ENCODE assay signal across 9 mouse cellular contexts in the genomic region with DNA sequence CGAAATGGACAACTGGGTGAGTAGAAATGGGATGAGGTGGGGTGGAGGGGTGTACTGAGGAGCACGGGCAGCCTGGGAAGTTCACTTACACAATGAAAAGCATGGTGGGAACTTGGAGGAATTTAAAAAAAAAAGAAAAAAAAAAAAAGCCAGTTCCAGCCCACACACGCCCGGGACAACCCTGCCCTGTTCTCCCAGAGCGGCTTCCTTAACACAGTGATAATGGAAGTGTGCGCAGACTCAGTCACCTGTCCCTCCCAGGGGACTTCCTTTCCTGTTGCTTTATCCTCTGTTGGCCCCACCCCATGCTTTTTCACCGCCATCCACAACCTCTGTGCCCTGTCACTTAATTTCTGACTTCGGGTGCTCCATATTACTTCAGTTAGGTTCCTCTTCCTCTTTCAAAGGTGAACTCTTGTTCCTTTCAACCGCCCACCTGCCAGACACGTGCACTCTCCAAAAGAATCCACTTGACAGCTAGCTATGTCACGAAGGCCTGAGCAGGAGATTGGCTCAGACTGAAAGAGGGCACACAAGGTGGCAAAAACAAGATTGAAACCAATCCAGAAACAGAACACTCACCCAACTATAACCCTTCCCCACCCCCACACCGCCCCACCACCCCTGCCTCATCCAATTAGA. TPM values are rescaled to one million over a fixed set of nuclear protein-coding genes. Genes with fewer than 3 reads are reported as not detected.
DNase-seq lines count a peak whose midpoint lies in the region; ATAC-seq and TF ChIP-seq lines count a peak whose summit lies in the region.
"Had no signal": no experiment of that assay in that cellular context is flagged by ENCODE, and none has a peak within 500 bp of the region (broad histone marks: within the 10 kb centered on the region; RNA-seq: fewer than 3 reads in every experiment).

No protein-coding gene starts in this region.

- 7% methylated on average over 12 of the region's 12 CpGs for WGBS in forebrain, embryonic 10.5 days
- WGBS in forebrain, postnatal 0 days, result 4% methylated on average over 12 of the region's 12 CpGs
- WGBS in hindbrain, embryonic 11.5 days, result 5% methylated on average over 12 of the region's 12 CpGs
- WGBS in midbrain, embryonic 14.5 days, result 9% methylated on average over 12 of the region's 12 CpGs

- peaks cover 10% of the 10 kb centered on the region for H3K36me3 ChIP-seq in forebrain, embryonic 10.5 days (replicated peaks)
- no peaks in the 10 kb centered on the region for H3K36me3 ChIP-seq in forebrain, postnatal 0 days (ENCODE audit: insufficient read depth)
- no peaks in the 10 kb centered on the region for H3K36me3 ChIP-seq in hindbrain, embryonic 11.5 days (ENCODE audit: control insufficient read depth, insufficient read depth, low read length)
- no peaks in the 10 kb centered on the region for H3K36me3 ChIP-seq in midbrain, embryonic 14.5 days (ENCODE audit: control insufficient read depth, insufficient read depth, low read length)

- peaks cover 100% of the 10 kb centered on the region for H3K27me3 ChIP-seq in forebrain, embryonic 10.5 days (ENCODE audit: poor library complexity, severe bottlenecking)
- peaks cover 82% of the 10 kb centered on the region for H3K27me3 ChIP-seq in forebrain, postnatal 0 days (ENCODE audit: insufficient read depth, low read length)
- peaks cover 89% of the 10 kb centered on the region for H3K27me3 ChIP-seq in hindbrain, embryonic 11.5 days (ENCODE audit: control insufficient read depth, insufficient read depth, low read length)
- H3K27me3 ChIP-seq in midbrain, embryonic 14.5 days (ENCODE audit: control insufficient read depth, insufficient read depth, low read length), result peaks cover 94% of the 10 kb centered on the region

- DNase-seq in forebrain, embryonic 10.5 days (ENCODE audit: extremely low spot score, low spot score), result no peak
- no peak for DNase-seq in forebrain, postnatal 0 days
- DNase-seq in A20 (ENCODE audit: low read depth, low spot score), result peak; percentile 39
- peak; percentile 34 for DNase-seq in hindbrain, embryonic 11.5 days (ENCODE audit: low spot score)
- DNase-seq in midbrain, embryonic 14.5 days, result no peak
- no peak for DNase-seq in c-Kit-positive CD71-positive TER-119-positive erythroid progenitor cells, embryonic 14.5 days (ENCODE audit: low spot score)
- no peak for DNase-seq in ovary, postnatal 14 days (ENCODE audit: low spot score)
- no peak for DNase-seq in frontal cortex, postnatal 10 days (ENCODE audit: low spot score in 2 of 2)

- TF ChIP-seq CTCF in forebrain, postnatal 0 days (IDR thresholded peaks at IDR 0.05; ENCODE audit: low read depth), result no peak

- H3K4me1 ChIP-seq in forebrain, embryonic 10.5 days, result peaks cover 77% of the 10 kb centered on the region
- H3K4me1 ChIP-seq in forebrain, postnatal 0 days (ENCODE audit: insufficient read depth), result peaks cover 8% of the 10 kb centered on the region; the same call in 1 of the 2 replicates
- peaks cover 13% of the 10 kb centered on the region for H3K4me1 ChIP-seq in hindbrain, embryonic 11.5 days (replicated peaks; ENCODE audit: control insufficient read depth, insufficient read depth, low read length)
- H3K4me1 ChIP-seq in midbrain, embryonic 14.5 days (ENCODE audit: control insufficient read depth, insufficient read depth, low read length), result peaks cover 27% of the 10 kb centered on the region

- H3K4me3 ChIP-seq in forebrain, embryonic 10.5 days, result peak overlapping the region; percentile 63
- H3K4me3 ChIP-seq in forebrain, postnatal 0 days (ENCODE audit: low read depth, low read length), result no peak overlapping the region
- peak overlapping the region; percentile 43 for H3K4me3 ChIP-seq in hindbrain, embryonic 11.5 days (ENCODE audit: low read depth, low read length)
- H3K4me3 ChIP-seq in midbrain, embryonic 14.5 days (replicated peaks; ENCODE audit: low read depth, low read length), result peak overlapping the region; percentile 44; the same call in 1 of the 2 replicates

- H3K4me2 ChIP-seq in forebrain, postnatal 0 days (ENCODE audit: low read depth), result no peak overlapping the region
- H3K4me2 ChIP-seq in hindbrain, embryonic 11.5 days (replicated peaks; ENCODE audit: low read depth, low read length), result peak overlapping the region; percentile 85; the same call in 1 of the 2 replicates
- peak overlapping the region; percentile 81 for H3K4me2 ChIP-seq in midbrain, embryonic 14.5 days (ENCODE audit: low read length)

- peak overlapping the region; percentile 88 for H3K27ac ChIP-seq in forebrain, embryonic 10.5 days
- H3K27ac ChIP-seq in forebrain, postnatal 0 days (ENCODE audit: low read depth, low read length), result no peak overlapping the region
- H3K27ac ChIP-seq in hindbrain, embryonic 11.5 days (ENCODE audit: low read depth, low read length), result no peak overlapping the region
- H3K27ac ChIP-seq in midbrain, embryonic 14.5 days (replicated peaks; ENCODE audit: low read depth, low read length), result no peak overlapping the region

- H3K9ac ChIP-seq in forebrain, postnatal 0 days, result no peak overlapping the region
- no peak overlapping the region for H3K9ac ChIP-seq in hindbrain, embryonic 11.5 days (ENCODE audit: low read depth, low read length)
- H3K9ac ChIP-seq in midbrain, embryonic 14.5 days (replicated peaks; ENCODE audit: low read length), result no peak overlapping the region; the same call in 1 of the 2 replicates

- no peak for ATAC-seq in forebrain, postnatal 0 days
- ATAC-seq in hindbrain, embryonic 11.5 days (ENCODE audit: low FRiP score), result no peak
- ATAC-seq in midbrain, embryonic 14.5 days (ENCODE audit: low FRiP score, low TSS enrichment), result no peak

- H3K9me3 ChIP-seq in forebrain, embryonic 10.5 days, result no peaks in the 10 kb centered on the region
- H3K9me3 ChIP-seq in forebrain, postnatal 0 days (ENCODE audit: low read length), result no peaks in the 10 kb centered on the region
- H3K9me3 ChIP-seq in hindbrain, embryonic 11.5 days (ENCODE audit: control insufficient read depth, low read length), result no peaks in the 10 kb centered on the region
- no peaks in the 10 kb centered on the region for H3K9me3 ChIP-seq in midbrain, embryonic 14.5 days (ENCODE audit: control insufficient read depth, low read length)

RNA-seq across cellular contexts. Expression of gene Wnt8b, which starts 17.4 kb away (rescaled TPM):
- polyA plus RNA-seq in forebrain, embryonic 10.5 days (2016; fragmentation: Nextera tagmentation; extraction: Ambion mirVana), result 51.3 and 61.0 TPM in 2 replicates
- 0.54 and 2.1 TPM in 2 replicates for total RNA-seq in forebrain, postnatal 0 days (2014; rRNA removed)
- 0.60 and 1.2 TPM in 2 replicates for polyA plus RNA-seq in forebrain, postnatal 0 days (2015; fragmentation: Nextera tagmentation; extraction: Ambion mirVana)
- 0.54 and 0.66 TPM in 2 replicates for polyA plus RNA-seq in hindbrain, embryonic 11.5 days (2014; fragmentation: Nextera tagmentation; extraction: Ambion mirVana)
- polyA plus RNA-seq in midbrain, embryonic 14.5 days (2014; fragmentation: Nextera tagmentation; extraction: Ambion mirVana), result 0.54 and 1.2 TPM in 2 replicates
- total RNA-seq: gastrocnemius, adult 18-20 months had no signal

RNA-seq across cellular contexts. Expression of gene Sec31b, which starts 35.0 kb away (rescaled TPM):
- 0.88 and 1.7 TPM in 2 replicates for polyA plus RNA-seq in forebrain, embryonic 10.5 days (2016; fragmentation: Nextera tagmentation; extraction: Ambion mirVana)
- total RNA-seq in forebrain, postnatal 0 days (2014; rRNA removed), result 0.08 and 0.48 TPM in 2 replicates
- polyA plus RNA-seq in forebrain, postnatal 0 days (2015; fragmentation: Nextera tagmentation; extraction: Ambion mirVana), result 0.10 and 0.15 TPM in 2 replicates
- 0.13 and 0.22 TPM in 2 replicates for polyA plus RNA-seq in hindbrain, embryonic 11.5 days (2014; fragmentation: Nextera tagmentation; extraction: Ambion mirVana)
- polyA plus RNA-seq in midbrain, embryonic 14.5 days (2014; fragmentation: Nextera tagmentation; extraction: Ambion mirVana), result 0.05 and 0.12 TPM in 2 replicates

RNA-seq across cellular contexts. Expression of gene Gm20538, which starts 42.0 kb away (rescaled TPM):
- not detected in 2 replicates for polyA plus RNA-seq in forebrain, embryonic 10.5 days (2016; fragmentation: Nextera tagmentation; extraction: Ambion mirVana)
- not detected in 2 replicates for total RNA-seq in forebrain, postnatal 0 days (2014; rRNA removed)
- not detected in 2 replicates for polyA plus RNA-seq in forebrain, postnatal 0 days (2015; fragmentation: Nextera tagmentation; extraction: Ambion mirVana)
- not detected in 2 replicates for polyA plus RNA-seq in hindbrain, embryonic 11.5 days (2014; fragmentation: Nextera tagmentation; extraction: Ambion mirVana)
- polyA plus RNA-seq in midbrain, embryonic 14.5 days (2014; fragmentation: Nextera tagmentation; extraction: Ambion mirVana), result not detected in 2 replicates
- total RNA-seq: gastrocnemius, adult 18-20 months had no signal

RNA-seq across cellular contexts. Expression of gene Ndufb8, which starts 44.6 kb away (rescaled TPM):
- 595 and 612 TPM in 2 replicates for polyA plus RNA-seq in forebrain, embryonic 10.5 days (2016; fragmentation: Nextera tagmentation; extraction: Ambion mirVana)
- total RNA-seq in forebrain, postnatal 0 days (2014; rRNA removed), result 275 and 424 TPM in 2 replicates
- 691 and 823 TPM in 2 replicates for polyA plus RNA-seq in forebrain, postnatal 0 days (2015; fragmentation: Nextera tagmentation; extraction: Ambion mirVana)
- 463 and 514 TPM in 2 replicates for polyA plus RNA-seq in hindbrain, embryonic 11.5 days (2014; fragmentation: Nextera tagmentation; extraction: Ambion mirVana)
- polyA plus RNA-seq in midbrain, embryonic 14.5 days (2014; fragmentation: Nextera tagmentation; extraction: Ambion mirVana), result 566 and 729 TPM in 2 replicates

RNA-seq across cellular contexts. Expression of gene Hif1an, which starts 52.0 kb away (rescaled TPM):
- polyA plus RNA-seq in forebrain, embryonic 10.5 days (2016; fragmentation: Nextera tagmentation; extraction: Ambion mirVana), result 48.6 and 51.6 TPM in 2 replicates
- total RNA-seq in forebrain, postnatal 0 days (2014; rRNA removed), result 8.2 and 13.6 TPM in 2 replicates
- polyA plus RNA-seq in forebrain, postnatal 0 days (2015; fragmentation: Nextera tagmentation; extraction: Ambion mirVana), result 8.1 and 15.6 TPM in 2 replicates
- 25.8 and 31.9 TPM in 2 replicates for polyA plus RNA-seq in hindbrain, embryonic 11.5 days (2014; fragmentation: Nextera tagmentation; extraction: Ambion mirVana)
- 21.1 and 21.7 TPM in 2 replicates for polyA plus RNA-seq in midbrain, embryonic 14.5 days (2014; fragmentation: Nextera tagmentation; extraction: Ambion mirVana)

Comparison
In these comparisons a context has a peak if more than half of its experiments do, and no peak if none do; other contexts are left out.
1. RNA of gene Wnt8b, which starts 17.4 kb away (polyA plus RNA-seq): 51.3 to 61.0 TPM in forebrain, embryonic 10.5 days; 0.54 to 1.2 TPM in midbrain, embryonic 14.5 days, 0.60 to 1.2 TPM in forebrain, postnatal 0 days and 0.54 to 0.66 TPM in hindbrain, embryonic 11.5 days; every median in the first group is over 10 times any median in the second.
2. DNase-seq: peak in A20 (single experiment) and hindbrain, embryonic 11.5 days (single experiment); none in forebrain, embryonic 10.5 days (single experiment), forebrain, postnatal 0 days (single experiment), midbrain, embryonic 14.5 days (single experiment), c-Kit-positive CD71-positive TER-119-positive erythroid progenitor cells, embryonic 14.5 days (single experiment), ovary, postnatal 14 days (single experiment) and frontal cortex, postnatal 10 days (0 of 2).